Mouse (Mus musculus) embryonic fibroblast, embryonic 13.5 days (primary cell): ENCODE measurements around the gene Scarb1.

Experiments used
- CTCF ChIP-seq: IDR thresholded peaks from 2 replicates; pipeline ENCODE4 v1.5.1; 2011; ENCODE audit warnings: mild to moderate bottlenecking, control low read depth, low read length, moderate library complexity, borderline replicate concordance; ENCODE audit not compliant: insufficient read depth
- POLR2A ChIP-seq: IDR thresholded peaks from 2 replicates; pipeline ENCODE4 v1.6.1; 2011; ENCODE audit warnings: low read depth, mild to moderate bottlenecking, control low read depth, low read length, moderate library complexity

DNA sequence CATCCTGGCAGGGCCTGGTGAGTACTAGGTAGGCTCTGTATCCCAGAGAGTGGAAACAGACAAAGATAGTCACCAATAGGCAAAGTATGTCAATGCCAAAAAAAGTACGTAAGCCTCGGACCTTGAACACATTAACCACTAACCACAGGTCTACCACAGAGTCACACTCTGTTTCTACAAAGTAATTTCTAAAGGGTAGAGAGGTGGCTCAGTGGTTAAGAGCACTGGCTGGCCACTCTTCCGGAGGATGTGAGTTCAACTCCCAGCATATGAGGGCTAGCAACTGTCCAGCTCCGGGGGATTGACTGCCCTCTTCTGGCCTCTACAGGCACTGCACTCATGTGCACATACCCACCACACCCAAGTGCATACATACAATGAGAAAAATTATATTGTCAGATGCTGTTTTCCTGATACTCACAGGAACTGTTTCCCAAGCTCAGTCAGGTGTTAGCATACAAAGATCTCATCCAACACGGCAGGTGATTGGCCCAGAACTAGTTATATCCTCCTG lies 11.9 kb upstream of the Scarb1 start:
- TF ChIP-seq POLR2A (no peak), CTCF (no peak)
